Mouse (Mus musculus): ENCODE measurements around the gene Pelp1. TPM values are rescaled to one million over a fixed set of nuclear protein-coding genes. Genes with fewer than 3 reads are reported as not detected.
"Not testable (repeated sequence)": the region's sequence is repeated elsewhere in the genome, so short reads cannot be mapped to it uniquely, and the experiment has no call there.

Gene Pelp1
- polyA plus RNA-seq, 1 experiment from 2014 or later: 19.0 TPM

DNA sequence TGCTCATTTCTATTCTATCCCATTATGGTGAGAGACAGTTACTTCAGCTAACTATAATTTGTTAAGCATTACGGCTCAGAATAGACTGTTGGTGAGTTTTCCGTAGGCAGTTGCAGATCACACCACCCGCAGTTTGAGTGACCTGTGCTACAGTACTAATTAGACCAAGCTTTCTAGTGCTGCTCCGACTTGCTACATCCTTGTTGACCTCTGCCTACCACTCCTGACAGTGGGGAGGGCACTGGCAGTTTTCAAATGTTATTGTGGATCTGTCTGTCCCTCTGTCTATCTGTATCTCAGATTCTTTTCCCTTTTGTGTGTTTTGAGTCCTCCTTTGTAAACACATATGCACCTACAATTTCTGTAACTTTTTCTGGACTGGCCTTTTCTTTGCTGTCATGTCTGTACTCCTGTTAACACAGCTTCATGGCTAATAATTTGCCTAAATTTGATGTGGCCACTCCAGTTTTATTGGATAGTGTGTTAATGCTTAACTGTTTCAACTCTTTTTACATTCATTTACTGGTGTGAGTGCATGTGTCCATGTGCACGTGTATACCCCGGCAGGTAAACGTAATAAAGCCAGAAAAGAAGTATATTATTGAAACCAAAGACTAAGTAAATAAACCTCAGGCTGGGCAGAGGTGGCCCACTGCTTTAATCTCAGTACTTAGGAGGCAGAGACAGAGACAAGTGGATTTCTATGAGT, 36.8 kb downstream of the Pelp1 start:
- H3K9ac ChIP-seq: no peak overlapping the region
- no peak for DNase-seq
- ATAC-seq (ENCODE audit: low read depth): no peak
- no peak overlapping the region for H3K4me2 ChIP-seq
- no peak overlapping the region for H3K27ac ChIP-seq
- 62% methylated on average over 7 of the region's 7 CpGs for WGBS (ENCODE audit: insufficient replicate concordance)
- H3K36me3 ChIP-seq: no peaks in the 10 kb centered on the region
- H3K27me3 ChIP-seq: peaks cover 23% of the 10 kb centered on the region
- H3K4me1 ChIP-seq (replicated peaks): no peaks in the 10 kb centered on the region
- H3K9me3 ChIP-seq (replicated peaks): no peaks in the 10 kb centered on the region
- H3K4me3 ChIP-seq (replicated peaks): no peak overlapping the region

DNA sequence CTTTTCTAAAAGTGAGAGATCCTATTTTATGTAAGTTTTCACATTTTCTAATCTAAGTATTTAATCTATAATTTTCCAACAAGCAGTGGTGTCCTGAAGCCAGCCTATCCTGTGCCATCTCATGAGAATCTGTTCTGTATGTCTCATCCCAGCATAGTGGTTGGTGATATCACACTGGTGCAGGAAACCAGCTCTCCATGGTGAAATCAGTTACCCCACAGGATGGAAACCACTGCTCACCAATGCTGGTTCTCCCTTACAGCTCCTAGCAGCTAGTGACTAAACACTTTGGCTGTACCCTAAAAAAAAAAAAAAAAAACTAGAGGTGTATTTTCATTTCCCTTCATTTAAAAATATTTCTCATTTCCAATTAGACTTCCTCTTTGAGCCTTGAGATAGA, 37.4 kb downstream of the Pelp1 start:
- no peak overlapping the region for H3K9ac ChIP-seq
- peaks cover 20% of the 10 kb centered on the region for H3K27me3 ChIP-seq
- H3K4me2 ChIP-seq: no peak overlapping the region
- DNase-seq (no peak), ATAC-seq (ENCODE audit: low read depth) (no peak)
- no peak overlapping the region for H3K27ac ChIP-seq
- H3K36me3 ChIP-seq: no peaks in the 10 kb centered on the region
- no peaks in the 10 kb centered on the region for H3K4me1 ChIP-seq (replicated peaks)
- H3K4me3 ChIP-seq (replicated peaks): no peak overlapping the region
- H3K9me3 ChIP-seq (replicated peaks): no peaks in the 10 kb centered on the region

DNA sequence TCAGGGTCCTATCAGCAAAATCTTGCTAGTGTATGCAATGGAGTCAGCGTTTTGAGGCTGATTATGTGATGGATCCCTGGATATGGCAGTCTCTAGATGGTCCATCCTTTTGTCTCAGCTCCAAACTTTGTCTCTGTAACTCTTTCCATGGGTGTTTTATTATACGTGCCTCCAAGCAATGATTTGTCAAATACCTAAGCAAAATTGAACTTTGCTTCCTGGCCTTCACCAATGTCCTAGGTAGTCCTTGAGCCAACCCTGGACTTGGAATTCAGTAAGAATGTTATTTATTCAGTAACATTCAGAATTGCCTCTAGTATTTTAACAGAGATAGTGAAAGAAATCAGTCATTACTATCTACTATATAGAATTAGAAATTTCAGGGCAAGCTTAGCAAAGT, 41.2 kb downstream of the Pelp1 start:
- H3K4me1 ChIP-seq (replicated peaks); H3K27ac ChIP-seq; H3K9ac ChIP-seq; DNase-seq; ATAC-seq (ENCODE audit: low read depth); H3K4me2 ChIP-seq; H3K36me3 ChIP-seq; H3K27me3 ChIP-seq; H3K9me3 ChIP-seq (replicated peaks); H3K4me3 ChIP-seq (replicated peaks): not testable (repeated sequence)
- WGBS (ENCODE audit: insufficient replicate concordance): 67% methylated on average over 2 of the region's 2 CpGs

DNA sequence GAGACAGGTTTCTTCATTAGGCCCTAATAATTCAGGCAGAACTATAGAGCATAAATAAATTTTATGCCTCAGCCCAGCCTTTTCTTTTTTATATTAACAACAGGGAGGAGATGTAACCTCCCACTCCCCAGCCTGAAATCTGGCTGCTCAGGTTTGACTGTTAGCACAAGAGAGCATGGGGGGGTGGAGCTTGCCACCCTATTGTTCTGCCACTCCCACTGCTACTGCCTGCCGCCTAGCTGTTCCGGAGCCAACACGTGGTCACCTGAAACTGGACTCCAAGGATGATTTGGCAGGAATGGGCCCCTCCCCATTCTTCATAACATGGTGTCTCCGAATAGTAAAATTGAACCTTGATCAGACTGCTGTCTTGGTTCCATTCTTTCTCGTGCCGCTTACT, 42.1 kb downstream of the Pelp1 start:
- not testable (repeated sequence) for H3K36me3 ChIP-seq; H3K9ac ChIP-seq; H3K4me3 ChIP-seq (replicated peaks); H3K9me3 ChIP-seq (replicated peaks); ATAC-seq (ENCODE audit: low read depth); DNase-seq; H3K4me2 ChIP-seq; H3K27ac ChIP-seq; H3K27me3 ChIP-seq; H3K4me1 ChIP-seq (replicated peaks)
- 89% methylated on average over 6 of the region's 6 CpGs for WGBS (ENCODE audit: insufficient replicate concordance)

DNA sequence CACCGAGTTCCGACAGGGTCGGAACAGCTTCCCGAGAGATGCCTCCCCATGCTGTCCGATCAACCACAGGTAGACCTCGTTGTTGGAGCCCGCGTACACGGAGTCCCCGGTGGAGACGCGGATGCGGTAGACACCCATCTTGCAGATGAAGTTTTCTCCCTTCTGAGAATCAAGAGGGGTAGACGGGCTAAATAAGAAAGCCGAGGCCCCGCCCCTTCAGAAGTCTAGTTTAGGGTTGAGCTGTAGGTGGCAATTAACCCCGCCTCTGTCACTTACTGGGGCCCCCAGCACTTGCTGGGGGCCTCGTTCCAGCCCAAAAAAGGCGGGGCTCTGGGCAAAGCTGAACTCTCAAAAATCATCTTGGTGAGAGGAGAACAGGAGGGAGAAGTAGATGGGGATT, 58.0 kb downstream of the Pelp1 start, which contains the start of gene Alox15:
Gene Alox15 (minus strand): TSS at position 164 of the 400 bp plus-strand sequence.
- peak within 1 kb of the TSS; percentile 37 for H3K4me3 ChIP-seq (replicated peaks)
- no peaks in the 10 kb centered on the region for H3K9me3 ChIP-seq (replicated peaks)
- DNase-seq (peak; percentile 12), ATAC-seq (ENCODE audit: low read depth) (no peak)
- peaks cover 71% of the 10 kb centered on the region for H3K27me3 ChIP-seq
- H3K27ac ChIP-seq: no peak within 1 kb of the TSS
- 2% methylated on average over 19 of the region's 19 CpGs for WGBS (ENCODE audit: insufficient replicate concordance)
- peaks cover 10% of the 10 kb centered on the region for H3K4me1 ChIP-seq (replicated peaks)
- no peak within 1 kb of the TSS for H3K9ac ChIP-seq
- H3K4me2 ChIP-seq: peak within 1 kb of the TSS; percentile 59
- H3K36me3 ChIP-seq: no peaks in the 10 kb centered on the region

DNA sequence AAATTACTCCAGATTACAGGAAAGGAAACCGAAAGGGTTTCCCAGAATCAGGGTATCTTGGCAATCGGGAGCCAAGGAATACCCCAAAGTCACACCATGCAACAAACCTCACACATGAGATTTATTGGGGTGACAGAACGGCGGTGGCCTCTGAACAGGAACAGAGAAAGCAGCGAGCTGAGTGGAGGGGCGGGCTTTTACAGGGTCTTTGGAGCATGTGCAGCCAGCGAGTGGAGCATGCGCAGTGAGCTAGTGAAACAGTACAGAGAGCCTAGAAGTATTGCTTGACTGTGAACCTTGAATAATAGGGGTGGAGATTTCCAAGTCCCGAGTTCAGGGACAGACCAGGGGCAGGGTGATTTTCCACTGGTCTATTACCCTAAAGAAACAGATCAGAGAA, 61.2 kb downstream of the Pelp1 start:
- Histone ChIP-seq H3K27me3 (peaks cover 70% of the 10 kb centered on the region), H3K9ac (no peak overlapping the region), H3K36me3 (no peaks in the 10 kb centered on the region), H3K4me1 (replicated peaks) (peaks cover 10% of the 10 kb centered on the region), H3K27ac (no peak overlapping the region), H3K4me3 (replicated peaks) (no peak overlapping the region), H3K9me3 (replicated peaks) (no peaks in the 10 kb centered on the region), H3K4me2 (no peak overlapping the region)
- WGBS (ENCODE audit: insufficient replicate concordance): 66% methylated on average over 9 of the region's 9 CpGs
- DNase-seq (no peak), ATAC-seq (ENCODE audit: low read depth) (no peak)

DNA sequence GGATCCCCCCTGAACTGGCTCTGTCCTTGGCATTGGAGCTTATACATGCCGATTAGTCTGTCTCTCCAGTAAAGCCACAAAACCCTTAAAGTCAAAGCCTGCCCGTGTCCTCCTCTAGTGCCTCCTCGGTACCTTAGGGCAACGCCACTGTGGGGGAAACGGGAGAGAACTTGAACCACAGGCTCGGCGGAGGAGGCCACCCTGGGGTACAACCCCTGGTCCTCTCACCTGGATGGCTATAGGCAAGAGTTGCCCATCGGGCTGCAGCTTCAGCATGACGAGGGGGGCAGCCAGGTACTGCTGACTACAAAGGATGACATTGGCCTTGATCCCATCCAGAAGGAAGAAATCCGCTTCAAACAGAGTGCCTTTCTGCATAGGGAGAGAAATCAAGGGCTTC, 62.0 kb downstream of the Pelp1 start:
- Histone ChIP-seq H3K4me1 (replicated peaks) (peaks cover 10% of the 10 kb centered on the region), H3K9me3 (replicated peaks) (no peaks in the 10 kb centered on the region), H3K27me3 (peaks cover 63% of the 10 kb centered on the region), H3K4me2 (no peak overlapping the region), H3K9ac (no peak overlapping the region), H3K27ac (no peak overlapping the region), H3K4me3 (replicated peaks) (no peak overlapping the region), H3K36me3 (no peaks in the 10 kb centered on the region)
- no peak for DNase-seq
- WGBS (ENCODE audit: insufficient replicate concordance): 60% methylated on average over 10 of the region's 10 CpGs
- ATAC-seq (ENCODE audit: low read depth): no peak

DNA sequence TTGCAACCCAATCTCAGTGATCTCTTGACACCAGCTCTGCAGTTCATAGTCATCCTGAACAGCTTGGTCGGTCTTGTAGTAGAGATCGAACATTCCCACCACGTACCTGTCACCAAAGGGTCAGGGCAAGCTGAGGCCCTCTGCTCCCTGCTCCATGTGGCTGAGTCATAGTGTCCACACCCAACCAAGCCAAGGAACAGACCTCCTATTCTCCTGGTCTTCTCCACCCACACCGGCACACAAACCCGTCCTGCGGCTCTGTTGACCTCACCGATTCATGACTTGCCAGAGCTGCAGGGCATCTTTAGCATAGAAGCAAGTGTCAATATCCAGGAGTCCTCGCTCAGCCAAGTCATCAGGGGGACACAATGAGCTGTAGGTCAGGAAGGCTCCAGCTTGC, 64.3 kb downstream of the Pelp1 start:
- Histone ChIP-seq H3K36me3 (no peaks in the 10 kb centered on the region), H3K27ac (no peak overlapping the region), H3K9me3 (replicated peaks) (no peaks in the 10 kb centered on the region), H3K4me2 (no peak overlapping the region), H3K4me3 (replicated peaks) (no peak overlapping the region), H3K27me3 (peaks cover 39% of the 10 kb centered on the region), H3K4me1 (replicated peaks) (no peaks in the 10 kb centered on the region), H3K9ac (no peak overlapping the region)
- ATAC-seq (ENCODE audit: low read depth) (no peak), DNase-seq (no peak)
- 75% methylated on average over 8 of the region's 8 CpGs for WGBS (ENCODE audit: insufficient replicate concordance)

DNA sequence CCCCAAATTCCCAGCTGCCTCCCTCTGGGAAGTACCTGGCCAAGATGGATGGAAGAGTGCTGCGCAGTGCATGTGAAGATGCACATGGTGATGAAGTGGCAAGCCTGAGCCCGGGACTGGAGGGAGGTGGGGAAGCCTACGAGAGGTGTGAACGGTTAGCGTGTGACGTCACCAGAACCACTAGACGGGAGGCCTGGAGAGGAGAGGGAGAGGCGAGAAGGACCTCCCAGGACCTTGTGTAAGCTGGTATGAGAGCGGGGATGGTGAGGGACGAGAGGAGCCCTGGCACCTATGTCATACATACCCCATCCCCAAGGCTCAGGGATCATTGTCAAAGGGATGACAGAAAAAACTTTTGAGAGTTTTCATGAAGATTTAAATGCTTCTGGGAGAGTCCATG, 64.8 kb downstream of the Pelp1 start:
- H3K27ac ChIP-seq: no peak overlapping the region
- H3K9ac ChIP-seq: no peak overlapping the region
- no peaks in the 10 kb centered on the region for H3K36me3 ChIP-seq
- H3K9me3 ChIP-seq (replicated peaks): no peaks in the 10 kb centered on the region
- no peaks in the 10 kb centered on the region for H3K4me1 ChIP-seq (replicated peaks)
- H3K4me2 ChIP-seq: no peak overlapping the region
- WGBS (ENCODE audit: insufficient replicate concordance): 57% methylated on average over 10 of the region's 10 CpGs
- ATAC-seq (ENCODE audit: low read depth) (no peak), DNase-seq (no peak)
- H3K27me3 ChIP-seq: peaks cover 35% of the 10 kb centered on the region
- H3K4me3 ChIP-seq (replicated peaks): no peak overlapping the region

Small RNA genes within 50 kb of the gene (microRNA-seq; reads per million reads assigned to microRNA genes)
- gene Mir7115: not detected

Other genes starting within 250 kb of the Pelp1 start
- 0.73 and 0.83 TPM in 2 replicates for gene Slc16a11, start 197.3 kb downstream of the Pelp1 start, polyA plus RNA-seq (2015; fragmentation: Nextera tagmentation; extraction: Ambion mirVana)
- 4.8 and 7.5 TPM in 2 replicates for gene Slc16a13, start 189.0 kb downstream of the Pelp1 start, polyA plus RNA-seq (2015; fragmentation: Nextera tagmentation; extraction: Ambion mirVana)
- 1.6 and 1.8 TPM in 2 replicates for gene Bcl6b, start 180.2 kb downstream of the Pelp1 start, polyA plus RNA-seq (2015; fragmentation: Nextera tagmentation; extraction: Ambion mirVana)
- gene 0610010K14Rik, start 172.1 kb downstream of the Pelp1 start, polyA plus RNA-seq (2015; fragmentation: Nextera tagmentation; extraction: Ambion mirVana): 82.5 and 85.7 TPM in 2 replicates
- 6.5 and 7.1 TPM in 2 replicates for gene Gm21988, start 170.2 kb downstream of the Pelp1 start, polyA plus RNA-seq (2015; fragmentation: Nextera tagmentation; extraction: Ambion mirVana)
- 155 and 175 TPM in 2 replicates for gene Rnasek, start 170.2 kb downstream of the Pelp1 start, polyA plus RNA-seq (2015; fragmentation: Nextera tagmentation; extraction: Ambion mirVana)
- 19.5 and 21.6 TPM in 2 replicates for gene Alox12, start 154.7 kb downstream of the Pelp1 start, polyA plus RNA-seq (2015; fragmentation: Nextera tagmentation; extraction: Ambion mirVana)
- gene Alox12e, start 87.4 kb downstream of the Pelp1 start, polyA plus RNA-seq (2015; fragmentation: Nextera tagmentation; extraction: Ambion mirVana): 0.06 and 0.10 TPM in 2 replicates
- 1.1 TPM in 2 replicates for gene Alox15, start 58.0 kb downstream of the Pelp1 start, polyA plus RNA-seq (2015; fragmentation: Nextera tagmentation; extraction: Ambion mirVana)
- gene Arrb2, start 22.6 kb upstream of the Pelp1 start, polyA plus RNA-seq (2015; fragmentation: Nextera tagmentation; extraction: Ambion mirVana): 13.0 and 14.9 TPM in 2 replicates
- gene Med11, start 41.9 kb upstream of the Pelp1 start, polyA plus RNA-seq (2015; fragmentation: Nextera tagmentation; extraction: Ambion mirVana): 17.2 and 19.1 TPM in 2 replicates
- gene Zmynd15, start 49.4 kb upstream of the Pelp1 start, polyA plus RNA-seq (2015; fragmentation: Nextera tagmentation; extraction: Ambion mirVana): 0.07 and 0.17 TPM in 2 replicates
- 0.70 and 1.4 TPM in 2 replicates for gene Cxcl16, start 50.0 kb upstream of the Pelp1 start, polyA plus RNA-seq (2015; fragmentation: Nextera tagmentation; extraction: Ambion mirVana)
- 2.1 and 2.5 TPM in 2 replicates for gene Tm4sf5, start 95.2 kb upstream of the Pelp1 start, polyA plus RNA-seq (2015; fragmentation: Nextera tagmentation; extraction: Ambion mirVana)
- gene Vmo1, start 104.6 kb upstream of the Pelp1 start, polyA plus RNA-seq (2015; fragmentation: Nextera tagmentation; extraction: Ambion mirVana): 0.23 and 0.46 TPM in 2 replicates
- 19.6 and 20.0 TPM in 2 replicates for gene Gltpd2, start 109.2 kb upstream of the Pelp1 start, polyA plus RNA-seq (2015; fragmentation: Nextera tagmentation; extraction: Ambion mirVana)
- gene Psmb6, start 115.3 kb upstream of the Pelp1 start, polyA plus RNA-seq (2015; fragmentation: Nextera tagmentation; extraction: Ambion mirVana): 372 and 419 TPM in 2 replicates
- gene Gm40193, start 122.9 kb upstream of the Pelp1 start, polyA plus RNA-seq (2015; fragmentation: Nextera tagmentation; extraction: Ambion mirVana): not detected in 2 replicates
- gene Pld2, start 130.0 kb upstream of the Pelp1 start, polyA plus RNA-seq (2015; fragmentation: Nextera tagmentation; extraction: Ambion mirVana): 1.3 and 1.5 TPM in 2 replicates
- gene Mink1, start 152.8 kb upstream of the Pelp1 start, polyA plus RNA-seq (2015; fragmentation: Nextera tagmentation; extraction: Ambion mirVana): 3.5 and 5.2 TPM in 2 replicates
- not detected in 2 replicates for gene 4930544D05Rik, start 205.8 kb upstream of the Pelp1 start, polyA plus RNA-seq (2015; fragmentation: Nextera tagmentation; extraction: Ambion mirVana)
- not detected in 2 replicates for gene Chrne, start 209.2 kb upstream of the Pelp1 start, polyA plus RNA-seq (2015; fragmentation: Nextera tagmentation; extraction: Ambion mirVana)
- 2.8 and 4.7 TPM in 2 replicates for gene Gp1ba, start 229.1 kb upstream of the Pelp1 start, polyA plus RNA-seq (2015; fragmentation: Nextera tagmentation; extraction: Ambion mirVana)
- 74.2 and 81.0 TPM in 2 replicates for gene Rnf167, start 237.2 kb upstream of the Pelp1 start, polyA plus RNA-seq (2015; fragmentation: Nextera tagmentation; extraction: Ambion mirVana)
- 72.8 and 73.8 TPM in 2 replicates for gene Slc25a11, start 237.4 kb upstream of the Pelp1 start, polyA plus RNA-seq (2015; fragmentation: Nextera tagmentation; extraction: Ambion mirVana)
- gene Pfn1, start 244.6 kb upstream of the Pelp1 start, polyA plus RNA-seq (2015; fragmentation: Nextera tagmentation; extraction: Ambion mirVana): 1,347 and 1,531 TPM in 2 replicates
- 5.5 and 6.7 TPM in 2 replicates for gene Eno3, start 247.2 kb upstream of the Pelp1 start, polyA plus RNA-seq (2015; fragmentation: Nextera tagmentation; extraction: Ambion mirVana)

Data from liver, embryonic 13.5 days (tissue).